Mouse (Mus musculus) cerebellum, postnatal 14 days (tissue): Measurements from ENCODE around the gene Tiam2.
A peak's percentile ranks its signal among the peaks of the same experiment; 100 is the strongest.

ENCODE experiments used
- DNase-seq, 2 experiments: peaks; one replicate each; pipeline ENCODE4 v3.0.0; 2021; ENCODE audit warnings: mixed read lengths in 2 of 2

The Tiam2 gene

DNA sequence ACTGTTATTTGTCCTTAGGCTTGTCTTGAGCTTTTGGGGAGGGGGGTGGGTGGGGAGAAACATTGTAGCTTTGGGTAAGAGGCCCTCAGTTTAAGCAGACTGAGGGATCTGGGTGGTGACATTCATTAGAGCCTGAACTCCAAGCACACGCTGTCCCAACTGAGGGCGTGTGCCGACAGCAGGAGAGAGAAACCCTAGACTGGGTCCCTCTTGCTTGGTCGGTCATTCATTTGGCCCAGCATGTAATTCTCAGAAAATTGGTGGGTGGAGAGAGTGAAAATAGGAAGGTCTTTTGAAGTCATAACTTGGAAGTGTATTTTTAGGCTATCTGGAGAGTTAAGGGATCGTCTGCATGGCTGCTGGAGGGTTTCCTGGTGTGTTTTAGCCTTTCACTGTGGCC is 71.5 kb downstream of the Tiam2 start:
- DNase-seq, result no peak

DNA sequence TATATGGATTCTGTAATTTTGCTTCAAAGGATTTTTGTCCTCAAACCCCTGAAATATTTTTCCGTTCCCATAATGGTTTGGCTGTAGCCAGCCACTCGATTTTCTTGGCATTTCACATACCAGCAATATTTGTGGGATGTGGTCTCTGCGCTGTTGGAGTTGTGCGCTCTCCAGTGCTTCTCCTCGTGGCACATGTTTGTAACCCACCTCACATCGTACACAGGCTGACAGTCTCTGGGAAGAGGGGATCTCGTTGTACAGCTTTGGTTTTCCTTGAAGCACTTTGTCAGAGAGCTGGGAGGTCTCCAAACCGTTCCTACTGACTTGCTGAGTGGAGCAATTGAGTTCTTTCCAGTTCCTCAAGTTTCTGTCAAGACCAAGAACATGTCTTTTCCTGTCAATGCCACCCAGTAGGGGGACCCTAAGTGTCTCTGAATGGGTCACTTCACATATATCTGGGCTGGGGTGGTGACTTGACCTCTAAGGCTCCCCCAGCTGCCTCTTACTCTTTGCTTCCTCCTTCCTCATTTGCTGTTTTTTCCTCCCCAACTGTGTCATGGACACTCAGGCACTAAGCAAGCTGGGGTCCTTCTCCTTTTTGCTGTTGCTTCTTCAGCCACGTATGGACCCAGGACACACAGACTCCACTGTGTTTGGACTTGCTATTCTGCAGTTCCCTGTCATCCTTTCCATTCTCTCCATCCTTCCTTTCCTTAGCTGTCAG is 79.1 kb downstream of the Tiam2 start:
- no peak for DNase-seq

DNA sequence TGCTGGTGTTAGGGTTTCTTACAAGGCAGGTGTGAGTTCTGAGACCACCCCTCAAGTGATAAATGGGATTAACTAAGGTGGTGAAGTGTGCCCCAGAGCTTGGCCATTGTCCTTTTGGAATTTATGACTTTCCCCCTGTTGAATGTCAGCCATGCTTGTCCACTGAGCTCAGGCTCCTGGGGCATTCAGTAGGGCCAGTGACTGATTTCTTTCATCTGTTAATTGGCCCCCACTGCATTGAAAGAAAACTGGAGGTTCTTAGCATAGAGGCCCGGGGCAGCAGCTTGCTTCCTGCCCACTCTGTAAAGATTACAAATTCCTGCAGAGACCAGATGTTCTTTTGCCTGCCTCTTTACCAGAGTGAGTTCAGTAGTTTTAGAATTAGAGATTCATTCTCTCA is 80.7 kb downstream of the Tiam2 start:
- no peak for DNase-seq

DNA sequence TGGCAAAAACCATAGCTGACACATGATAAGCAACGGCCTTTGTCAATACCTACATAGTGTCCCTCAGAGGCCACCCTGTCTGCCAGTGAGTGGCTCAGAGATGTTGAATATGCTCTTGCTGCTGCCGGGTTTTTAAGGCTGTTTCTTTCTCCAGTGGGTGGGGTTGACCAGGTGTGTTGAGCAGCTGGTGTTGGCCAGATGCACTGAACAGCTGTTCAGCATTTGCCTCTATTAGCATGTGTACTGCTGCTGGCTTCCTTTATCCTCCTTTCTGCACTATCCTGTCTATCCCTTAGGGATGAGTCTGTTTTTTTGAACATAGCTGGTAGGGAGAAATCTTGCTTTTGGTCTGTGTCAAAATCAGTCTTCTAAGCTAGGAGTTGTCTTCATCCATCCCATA is 83.9 kb downstream of the Tiam2 start:
- no peak for DNase-seq

DNA sequence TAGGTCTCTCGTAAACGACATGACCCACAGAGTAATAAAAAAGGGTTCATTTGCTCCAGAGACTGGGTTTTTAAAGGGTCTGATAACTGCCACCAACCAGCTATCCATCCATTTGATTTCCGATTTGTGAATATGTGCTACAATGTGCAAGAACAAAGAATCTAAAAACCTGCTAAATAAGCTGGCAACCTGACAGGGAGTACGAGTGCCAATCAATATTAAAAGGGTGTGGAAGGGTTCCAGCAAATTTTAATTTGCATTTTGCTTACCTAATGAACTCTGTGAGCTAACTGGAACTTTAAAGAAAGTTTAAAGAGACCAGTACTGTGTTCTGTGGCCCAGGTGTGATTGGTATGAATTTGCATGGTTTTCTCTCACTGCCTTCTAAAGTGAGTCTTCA is 86.4 kb downstream of the Tiam2 start:
- DNase-seq, result no peak

DNA sequence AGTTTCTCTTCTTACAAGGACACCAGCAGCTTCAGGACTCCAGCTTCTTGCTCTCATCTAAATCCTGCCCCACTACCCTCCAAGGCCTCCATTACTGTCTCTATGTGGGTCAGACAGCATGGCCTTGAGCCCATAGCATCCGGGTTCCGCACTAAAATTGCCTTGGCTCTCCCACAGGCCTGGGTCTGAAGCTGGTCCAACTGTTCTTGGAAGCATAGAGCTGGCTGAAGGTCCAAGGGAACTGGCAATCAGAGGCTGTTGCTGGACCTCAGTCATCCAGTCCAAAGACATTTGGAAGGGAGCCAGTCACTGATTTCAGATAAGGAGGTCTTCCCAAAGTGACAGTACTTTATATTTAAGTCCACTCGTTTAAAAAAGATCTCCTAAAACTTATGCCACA is 89.2 kb downstream of the Tiam2 start:
- peak; percentile 89 to 93 for DNase-seq

DNA sequence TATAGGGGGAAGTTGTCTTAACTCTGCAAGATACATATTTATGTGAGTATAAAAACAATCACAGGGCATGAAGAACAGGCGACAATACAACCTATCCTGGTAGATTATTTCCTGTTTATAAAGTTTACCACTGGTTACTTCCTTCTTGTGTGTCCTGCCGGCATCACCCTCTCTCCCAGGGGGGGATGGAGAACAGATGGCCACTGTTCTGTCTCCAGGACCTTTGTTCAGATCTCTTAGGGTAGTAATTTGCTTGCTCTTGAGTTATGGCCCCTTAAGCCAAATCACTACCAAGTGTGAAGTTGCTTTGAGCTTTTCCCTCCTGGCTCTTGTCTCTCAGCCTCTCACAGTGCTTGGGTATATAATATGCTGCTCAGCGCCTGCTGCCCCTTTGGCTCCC is 90.0 kb downstream of the Tiam2 start:
- DNase-seq, result peak; percentile 10 to 54

DNA sequence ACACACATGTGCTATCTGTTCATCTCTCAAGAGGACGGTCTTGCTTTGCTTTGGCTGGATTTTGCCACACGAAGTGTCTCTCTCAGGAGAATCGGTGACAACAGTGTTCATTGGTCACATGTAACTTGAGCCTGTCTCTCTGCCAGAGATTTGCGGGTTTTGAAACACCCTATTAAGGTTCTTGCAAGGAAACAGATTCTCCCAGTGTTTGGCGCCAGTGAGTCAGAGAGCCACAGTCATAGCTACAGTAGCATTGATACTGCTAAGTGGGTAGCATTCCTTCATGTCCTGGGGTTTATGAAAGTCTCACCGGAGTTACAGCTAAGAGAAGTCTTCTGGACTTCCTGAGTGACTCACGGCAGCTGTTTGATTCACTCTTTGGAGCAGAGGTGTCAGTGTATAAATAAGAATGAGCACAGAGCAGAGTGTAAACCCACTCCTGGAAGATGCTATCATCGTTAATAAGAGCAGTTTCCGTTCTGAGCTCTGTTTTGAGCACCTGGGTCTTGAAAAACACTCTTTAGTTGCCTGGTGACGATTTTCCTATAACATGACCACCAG is 93.1 kb downstream of the Tiam2 start:
- DNase-seq, result no peak

DNA sequence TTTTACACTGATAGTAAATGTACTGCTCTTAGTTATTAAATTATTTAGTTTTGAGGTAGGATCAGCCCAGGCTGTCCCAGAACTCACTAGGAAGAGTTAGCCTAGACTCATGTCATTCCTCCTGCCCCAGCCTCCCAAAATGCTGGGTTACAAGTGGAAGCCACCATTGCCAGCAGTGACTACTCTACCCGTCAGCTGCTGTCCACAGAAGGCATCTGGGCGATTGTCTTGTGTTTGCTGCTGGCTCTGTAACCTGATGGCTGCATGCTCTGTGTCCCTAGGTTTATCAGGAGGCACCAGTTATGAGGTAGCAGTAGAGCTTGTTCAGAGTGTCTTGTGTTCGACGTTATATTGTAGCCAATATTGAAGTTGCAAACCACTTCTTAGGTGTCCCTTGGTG is 93.8 kb downstream of the Tiam2 start:
- DNase-seq, result no peak

DNA sequence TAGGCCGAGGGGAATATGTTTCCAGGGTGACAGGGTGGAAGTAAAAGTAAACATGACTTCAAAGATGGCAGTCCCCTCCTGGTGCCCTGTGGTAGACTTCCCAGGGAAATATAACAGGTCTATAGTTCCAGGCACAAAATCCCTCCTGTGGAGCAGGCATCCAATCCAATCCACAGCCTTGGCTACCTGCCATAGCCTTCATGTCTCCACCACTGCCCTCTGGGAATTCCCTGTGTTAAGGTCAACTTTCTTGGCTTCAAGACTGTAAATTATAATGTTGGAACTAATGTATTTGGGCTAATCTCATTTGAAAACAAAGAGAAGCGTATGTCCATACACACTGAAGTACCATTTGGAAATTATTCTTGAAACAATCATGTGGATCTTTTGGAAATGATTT is 97.0 kb downstream of the Tiam2 start:
- no peak for DNase-seq

DNA sequence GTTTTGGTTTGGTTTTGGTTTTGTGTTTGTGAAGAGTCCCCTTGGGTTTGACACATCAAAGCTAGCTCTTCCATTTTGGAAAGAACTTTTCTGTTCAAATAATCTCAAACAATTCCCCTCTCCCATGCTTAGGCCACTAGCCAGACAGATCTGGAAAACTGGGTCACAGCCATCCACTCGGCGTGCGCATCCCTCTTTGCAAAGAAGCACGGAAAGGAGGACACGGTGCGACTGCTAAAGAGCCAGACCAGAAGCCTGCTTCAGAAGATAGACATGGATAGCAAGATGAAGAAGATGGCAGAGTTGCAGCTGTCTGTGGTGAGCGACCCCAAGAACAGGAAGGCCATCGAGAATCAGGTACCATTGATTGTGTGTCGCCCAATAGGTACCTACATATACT is 102.3 kb downstream of the Tiam2 start:
- peak in 1 of 2 experiments; percentile 21 for DNase-seq

DNA sequence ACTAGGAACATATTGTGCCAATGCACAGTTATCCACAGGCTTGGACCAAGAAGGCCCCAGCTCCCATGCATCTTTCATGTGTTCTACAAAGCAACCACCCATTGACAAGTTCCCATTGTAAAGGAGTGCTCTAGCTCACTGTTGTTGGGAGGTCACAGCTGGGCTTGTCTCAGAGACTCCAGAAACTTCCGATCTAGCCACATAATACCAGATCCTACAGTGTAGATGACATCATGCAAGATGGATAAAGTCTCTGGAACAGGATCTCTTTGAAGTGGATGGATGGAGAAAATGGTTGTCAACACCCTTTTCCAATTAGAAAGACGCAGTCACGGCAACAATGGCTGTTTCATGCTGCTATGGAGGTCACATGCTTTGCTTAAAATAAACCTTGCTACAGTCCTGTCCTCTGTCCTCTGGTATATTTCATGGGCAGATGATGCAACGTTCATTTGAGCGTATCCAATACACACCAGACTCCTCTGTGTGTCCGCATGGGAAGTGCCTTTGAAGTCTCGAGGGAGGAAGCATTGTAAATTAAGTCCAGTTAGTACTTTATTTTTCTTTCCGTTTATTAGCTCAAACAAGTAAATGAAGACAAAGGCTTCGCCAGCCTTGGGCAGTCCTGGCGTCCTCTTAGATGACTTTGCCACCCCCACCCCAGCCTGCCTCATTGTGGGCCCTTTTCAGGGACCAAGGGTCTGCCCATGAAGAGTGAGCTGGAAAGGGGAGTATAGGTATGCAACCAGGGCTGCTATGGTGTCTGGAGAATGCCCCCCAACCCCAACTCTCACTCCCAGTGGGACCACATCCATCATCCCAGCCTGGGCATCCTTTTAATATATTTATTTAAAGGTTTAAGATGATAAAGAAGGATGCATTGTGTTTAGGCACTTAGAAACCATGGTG is 106.5 kb downstream of the Tiam2 start:
- DNase-seq, result no peak

DNA sequence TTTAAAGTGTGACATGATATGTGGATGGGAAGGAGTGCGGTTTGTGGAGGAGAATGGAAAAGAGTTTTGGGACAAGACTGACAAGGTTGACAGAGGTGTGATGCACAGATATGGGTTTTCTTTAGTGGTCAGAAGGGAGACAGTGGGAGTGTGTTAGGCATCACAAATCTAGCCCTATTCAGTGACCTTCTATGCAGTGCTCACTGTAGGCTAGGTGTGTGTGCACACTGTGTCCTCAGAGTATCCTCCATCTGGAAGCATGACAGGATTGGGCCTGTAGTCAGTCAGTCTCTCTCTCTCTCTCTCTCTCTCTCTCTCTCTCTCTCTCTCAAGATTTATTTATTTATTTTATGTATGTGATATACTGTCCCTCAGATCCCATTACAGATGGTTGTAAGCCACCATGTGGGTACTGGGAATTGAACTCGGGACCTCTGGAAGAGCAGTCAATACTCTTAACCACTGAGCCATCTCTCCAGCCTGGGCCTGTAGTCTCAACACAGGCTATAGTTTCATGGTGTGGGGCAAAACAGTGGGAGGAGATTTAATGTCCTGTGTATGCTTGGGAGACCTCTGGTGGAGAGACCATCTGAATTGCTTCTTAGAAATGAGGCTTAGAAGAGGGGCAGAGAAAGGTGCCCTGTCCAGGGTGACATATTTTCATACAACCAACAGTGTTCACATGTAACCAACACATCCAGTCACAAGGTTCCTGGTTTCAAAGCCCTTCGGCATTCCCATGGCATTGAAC is 107.3 kb downstream of the Tiam2 start:
- DNase-seq, result no peak

DNA sequence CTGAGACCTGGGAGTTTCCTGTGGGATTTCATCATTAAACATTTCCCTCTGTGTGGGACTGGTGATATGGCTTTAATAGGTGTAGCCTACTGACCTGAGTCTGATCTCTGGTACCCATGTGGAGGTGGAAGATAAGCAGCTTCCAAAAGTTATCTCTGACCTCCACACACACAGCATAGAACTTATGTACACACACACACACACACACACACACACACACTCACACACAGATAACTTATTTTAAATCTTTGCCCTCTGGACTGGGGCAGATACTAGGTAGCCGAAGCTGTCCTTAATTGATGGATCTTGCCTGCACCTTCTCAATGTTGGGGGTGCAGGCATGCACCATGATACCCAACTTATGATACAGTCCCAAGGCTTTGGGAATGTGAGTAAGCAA is 108.9 kb downstream of the Tiam2 start:
- no peak for DNase-seq

DNA sequence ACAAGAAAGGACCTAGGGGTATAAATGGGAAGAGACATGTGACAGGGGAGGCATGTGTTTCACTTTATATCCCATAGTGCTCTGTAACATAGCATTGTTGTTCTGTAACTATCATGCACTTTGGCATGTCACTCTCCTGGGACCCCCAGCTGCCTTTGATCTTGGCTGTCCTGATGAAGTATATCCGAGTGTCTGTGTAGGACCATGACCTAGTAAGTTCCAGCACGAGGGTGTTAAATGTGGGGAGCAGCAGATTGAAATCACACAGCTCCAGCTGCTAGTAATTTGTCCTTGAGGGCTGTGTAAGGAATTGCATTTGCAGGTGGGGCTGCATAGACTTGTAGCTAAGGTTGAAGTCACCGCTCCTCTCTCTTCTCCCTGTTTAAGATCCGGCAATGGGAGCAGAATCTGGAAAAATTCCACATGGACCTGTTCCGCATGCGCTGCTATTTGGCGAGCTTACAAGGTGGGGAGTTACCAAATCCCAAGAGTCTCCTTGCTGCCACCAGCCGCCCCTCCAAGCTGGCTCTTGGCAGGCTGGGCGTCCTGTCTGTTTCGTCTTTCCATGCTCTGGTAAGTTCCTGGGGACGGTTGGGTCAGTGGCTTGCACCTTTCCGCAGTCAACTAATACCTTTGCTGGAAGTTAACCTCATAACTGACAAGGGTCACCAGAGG is 110.6 kb downstream of the Tiam2 start:
- DNase-seq, result peak; percentile 24 to 32

DNA sequence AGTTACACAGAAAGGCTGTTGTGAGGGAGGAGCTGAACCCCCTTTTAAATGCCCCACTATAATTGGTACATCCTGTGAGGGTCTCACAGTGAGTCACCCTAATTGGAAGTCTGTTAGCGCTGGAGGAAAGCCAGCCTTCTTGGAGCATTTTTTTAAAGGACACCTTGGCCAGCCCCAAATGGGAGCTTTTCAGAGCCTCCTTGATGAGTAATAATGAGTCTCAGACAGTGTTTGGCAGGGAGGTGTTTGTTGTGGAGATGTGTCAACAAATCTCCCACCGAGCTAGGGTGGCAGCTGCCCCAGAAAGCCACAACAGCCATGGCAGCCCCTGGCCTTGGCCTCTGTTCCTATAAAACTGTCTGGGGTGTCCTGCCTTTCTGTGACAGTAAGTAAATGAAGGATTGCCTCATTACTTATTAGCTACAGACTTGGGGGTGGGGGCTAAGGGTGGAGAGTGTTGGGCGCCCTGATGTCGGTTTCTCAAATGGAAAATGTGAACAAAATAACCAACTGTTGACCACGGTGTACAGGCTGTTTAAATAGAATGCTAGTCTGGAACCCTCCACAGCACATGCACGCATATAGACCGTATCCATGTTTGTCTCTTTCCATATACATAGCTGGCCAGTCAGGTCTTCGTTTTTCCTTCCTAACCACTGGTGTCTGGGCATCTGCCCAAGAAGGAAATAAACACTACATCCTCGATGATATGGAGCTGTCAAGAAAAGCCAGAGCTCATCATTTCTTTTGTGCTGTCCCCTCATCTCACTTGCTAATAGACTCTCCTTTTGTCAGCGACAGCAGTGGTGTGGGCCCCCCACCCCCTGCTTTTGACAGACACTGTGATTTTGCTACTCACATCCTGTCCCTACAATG is 116.4 kb downstream of the Tiam2 start:
- DNase-seq, result peak; percentile 24 to 32

DNA sequence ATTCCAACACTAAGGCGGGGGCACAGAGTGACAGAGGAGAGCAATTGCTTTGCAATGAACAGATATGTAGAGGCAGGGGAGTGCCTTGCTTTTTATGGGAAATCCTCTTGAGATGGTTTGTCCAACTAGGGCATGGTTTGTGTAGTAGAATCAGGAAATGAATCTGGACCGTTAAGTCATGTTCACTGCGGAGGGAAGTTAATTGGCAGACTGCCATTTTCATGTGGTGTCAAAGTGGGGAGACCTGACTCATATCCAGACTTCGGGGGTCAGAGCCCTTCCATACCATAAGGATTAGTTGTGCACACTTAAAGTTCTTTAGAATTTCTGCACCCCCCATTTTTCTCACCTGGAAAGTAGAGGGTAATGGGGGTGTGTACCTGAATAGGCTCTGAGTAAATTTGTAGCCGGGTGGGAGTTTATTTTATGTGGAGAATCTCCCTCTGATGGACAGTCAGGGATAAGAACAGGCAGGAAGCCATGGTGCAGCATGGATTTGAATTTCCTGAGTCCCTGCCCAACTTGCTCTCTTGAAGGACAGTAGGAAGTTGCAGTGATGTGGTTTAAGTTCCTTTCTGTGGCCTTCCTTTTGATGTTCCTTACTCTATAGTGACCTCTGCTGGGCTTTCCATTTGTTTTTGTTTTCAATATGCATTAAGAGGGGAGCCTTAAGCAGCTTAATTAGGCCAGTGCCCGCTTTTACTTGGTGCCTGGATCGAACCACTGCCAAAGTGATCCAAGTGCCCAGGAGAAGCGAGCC is 120.0 kb downstream of the Tiam2 start:
- peak; percentile 63 to 77 for DNase-seq

DNA sequence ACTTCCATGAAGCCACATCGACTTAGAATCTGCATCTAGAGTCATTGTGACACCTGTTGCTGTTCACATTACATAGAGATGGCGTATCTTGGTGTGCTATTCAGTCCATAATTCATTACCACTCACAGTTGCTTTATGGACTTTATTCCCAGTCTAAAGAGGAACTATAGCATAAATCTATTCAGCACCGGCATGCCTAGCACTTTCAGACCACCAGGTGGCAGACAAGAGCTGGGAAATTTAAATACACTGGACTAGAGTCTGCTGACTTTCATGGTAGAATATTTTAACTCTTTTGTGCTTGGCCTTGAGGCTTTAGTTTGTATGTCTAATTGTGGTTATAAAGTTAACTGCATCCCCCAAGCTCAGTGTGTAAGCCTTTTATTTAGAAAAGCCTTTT is 122.4 kb downstream of the Tiam2 start:
- DNase-seq, result peak; percentile 81 to 84

DNA sequence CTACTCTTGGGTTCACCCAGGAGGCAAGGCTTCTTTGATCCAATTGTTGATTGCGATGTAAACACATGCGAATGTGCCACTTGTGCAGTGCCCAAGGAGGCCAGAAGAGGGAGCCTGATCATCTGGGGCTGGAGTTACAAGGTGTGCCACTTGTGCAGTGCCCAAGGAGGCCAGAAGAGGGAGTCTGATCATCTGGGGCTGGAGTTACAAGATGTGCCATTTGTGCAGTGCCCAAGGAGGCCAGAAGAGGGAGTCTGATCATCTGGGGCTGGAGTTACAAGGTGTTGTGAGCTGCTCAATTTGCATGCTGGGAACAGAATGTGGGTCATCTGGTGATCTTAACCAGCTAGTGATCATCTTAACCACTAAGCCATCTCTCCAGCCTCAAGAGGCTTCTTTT is 124.7 kb downstream of the Tiam2 start:
- peak; percentile 40 to 70 for DNase-seq

DNA sequence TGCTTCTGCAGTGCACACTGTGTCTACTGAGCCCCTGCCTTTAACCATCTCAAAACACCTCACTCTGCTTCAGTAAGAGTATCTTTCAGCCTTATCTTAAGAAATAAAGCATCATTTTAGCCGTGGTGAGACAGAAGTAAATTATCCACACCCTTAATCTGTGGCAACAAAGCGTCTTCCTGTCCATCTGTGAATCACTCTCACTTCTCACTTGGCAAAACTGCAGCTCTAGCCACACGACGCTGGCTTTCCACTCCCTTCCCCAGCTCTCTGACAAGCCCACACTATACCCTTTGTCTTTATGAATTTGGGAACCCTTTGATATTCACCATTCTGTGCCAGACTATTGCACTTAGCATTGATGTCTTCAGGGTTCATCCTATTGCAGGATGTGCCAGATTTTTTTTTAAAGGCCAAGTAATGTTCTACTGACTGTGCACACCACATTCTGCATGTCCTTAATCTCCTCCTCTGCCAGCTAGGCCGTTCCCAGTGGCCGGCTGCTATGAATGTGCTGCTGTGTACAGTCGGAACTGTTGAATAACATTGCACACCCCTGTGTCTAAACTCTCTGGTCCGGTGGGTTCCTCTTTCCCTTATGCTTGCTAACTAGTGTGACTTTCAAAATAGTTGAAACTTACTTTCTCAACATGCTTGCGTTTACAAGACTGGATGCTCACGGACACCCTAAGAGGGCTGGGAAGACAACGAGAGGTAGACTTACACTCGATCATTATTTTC is 126.4 kb downstream of the Tiam2 start:
- no peak for DNase-seq
